Mouse (Mus musculus) erythroblast, adult 5-6 weeks (primary cell): ENCODE data around the gene Sh3gl1. TPM values are rescaled to one million over a fixed set of nuclear protein-coding genes. Genes with fewer than 3 reads are reported as not detected.

Experiments used
- ATAC-seq: replicated peaks from 2 replicates; pipeline ENCODE4 v1.8.0; 2016; ENCODE audit warnings: moderate number of reproducible peaks, mild to moderate bottlenecking, moderate TSS enrichment, inconsistent platforms; ENCODE audit not compliant: poor library complexity, low FRiP score, severe bottlenecking
- total RNA-seq, 2 experiments: library from RNA; stranded (forward) in 1 of 2; stranded (reverse) in 1 of 2; fragments of 150-400 nt in 1 of 2; fragments of 200-764, 138-1000 nt in 1 of 2; gene quantifications; 2 replicates each; pipeline versions ENCODE4 v1.2.3 to v1.2.4; 2015 to 2017; ENCODE audit warnings: low replicate concordance in 2 of 2

The Sh3gl1 gene
- total RNA-seq, 2 experiments from 2014 or later = 7.5 to 11.4 TPM

DNA sequence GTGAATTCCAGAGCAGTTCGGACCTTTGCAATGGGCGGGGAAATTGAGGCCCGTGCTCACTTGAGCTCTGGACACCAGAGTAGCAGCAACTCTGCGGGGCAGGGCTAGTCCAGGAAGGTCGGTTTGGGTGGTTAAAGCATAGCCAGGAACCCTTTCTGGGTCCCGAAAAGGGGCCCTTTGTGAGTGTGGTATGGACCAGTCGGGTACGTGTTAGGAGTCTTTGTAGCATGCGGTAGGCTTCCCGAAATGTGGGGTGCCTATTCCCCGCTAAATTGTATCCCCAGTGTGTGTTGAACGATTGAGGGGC, 4.4 kb upstream of the Sh3gl1 start:
- 0 out of 2 replicates have a peak, but pooled peaks have one; percentile 22 for ATAC-seq

DNA sequence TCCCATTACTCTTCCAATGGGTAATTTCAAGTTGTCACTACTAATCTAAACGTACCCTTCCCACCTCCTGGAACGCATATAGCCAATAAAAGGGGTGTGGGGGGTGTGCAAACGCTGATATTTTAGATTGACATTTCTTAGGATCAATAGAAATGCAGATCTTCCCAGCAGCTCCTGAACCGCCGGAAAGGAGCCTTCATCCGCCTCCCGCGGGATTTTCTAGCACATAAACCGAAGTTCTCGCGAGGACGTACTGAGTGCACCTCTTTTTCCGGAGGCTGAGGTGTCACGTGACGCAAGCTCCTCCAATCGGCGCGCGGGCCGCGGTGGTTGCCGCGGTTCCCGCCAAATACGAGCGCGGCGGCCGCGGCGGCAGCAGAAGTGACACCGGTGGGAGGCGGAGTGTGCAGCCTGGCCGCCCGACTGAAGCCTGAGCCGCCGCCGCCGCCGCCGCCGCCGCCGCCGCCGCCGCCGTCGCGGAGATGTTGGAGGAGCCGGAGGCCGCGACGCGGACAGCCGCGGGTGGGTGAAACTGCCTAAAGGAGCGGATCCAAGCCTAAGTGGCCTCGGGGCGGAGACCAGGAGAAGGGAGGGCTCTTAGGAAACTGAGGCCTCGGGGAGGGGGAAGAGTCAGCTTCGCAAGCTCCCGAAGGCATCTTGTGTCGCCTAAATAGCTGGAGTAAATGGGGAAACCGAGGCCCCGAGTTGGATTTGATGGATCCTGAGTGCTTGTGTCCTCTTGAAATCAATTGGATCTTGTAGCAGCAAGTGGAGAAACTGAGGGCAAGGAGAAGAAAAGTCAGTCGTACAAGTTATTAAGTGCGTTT, 3.8 kb upstream of the Sh3gl1 start, which contains the start of gene Chaf1a:
Gene Chaf1a, plus strand, starts transcription at position 410 of the 827 bp plus-strand sequence.
- peak; percentile 77 for ATAC-seq

DNA sequence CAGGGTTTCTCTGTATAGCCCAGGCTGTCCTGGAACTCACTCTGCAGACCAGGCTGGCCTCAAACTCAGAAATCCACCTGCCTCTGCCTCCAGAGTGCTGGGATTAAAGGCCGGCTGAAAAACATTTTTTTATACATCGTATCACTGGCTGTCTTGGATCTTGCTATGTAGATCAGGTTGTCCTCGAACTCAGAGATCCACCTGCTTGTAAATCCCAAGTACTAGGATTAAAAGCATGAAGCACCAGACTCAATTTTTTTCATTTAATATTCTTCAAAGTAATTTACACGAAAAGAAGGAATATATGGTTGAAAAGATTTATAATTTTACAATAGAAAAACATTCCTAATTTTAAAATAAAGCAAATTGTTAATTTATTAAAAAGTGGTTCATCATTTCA, 2.9 kb upstream of the Sh3gl1 start:
- no peak for ATAC-seq

DNA sequence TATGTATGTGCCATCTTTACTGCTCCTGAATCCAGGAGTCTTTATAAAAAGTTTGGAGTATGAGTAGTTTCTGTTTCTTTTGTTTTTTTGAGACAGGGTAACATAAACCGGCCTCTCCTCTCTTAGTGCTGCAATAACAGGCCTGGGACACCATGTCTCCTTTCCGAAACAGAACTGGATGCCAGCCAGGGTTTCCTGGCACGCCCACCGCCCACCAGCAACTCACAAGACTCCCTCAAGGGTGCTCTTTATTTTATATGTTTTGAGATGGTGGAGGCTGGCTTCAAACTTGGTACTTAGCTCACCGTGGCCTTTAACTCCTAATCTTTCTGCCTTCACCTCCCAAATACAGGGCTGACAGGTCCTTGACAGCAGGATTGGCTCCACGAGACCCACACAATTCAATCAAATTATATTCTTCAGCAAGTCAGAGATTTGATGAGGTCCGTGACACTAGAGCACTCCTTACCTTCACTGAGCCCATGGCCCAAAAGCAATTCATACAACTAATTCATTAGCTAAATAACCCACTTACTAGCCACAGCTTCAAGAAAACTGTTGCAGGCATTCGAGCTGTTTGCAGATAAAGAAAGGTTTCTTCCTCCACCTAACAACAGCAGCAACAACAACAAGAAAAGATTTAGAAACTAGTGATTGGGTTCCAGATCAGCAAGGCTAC, 2.3 kb upstream of the Sh3gl1 start:
- ATAC-seq = no peak

DNA sequence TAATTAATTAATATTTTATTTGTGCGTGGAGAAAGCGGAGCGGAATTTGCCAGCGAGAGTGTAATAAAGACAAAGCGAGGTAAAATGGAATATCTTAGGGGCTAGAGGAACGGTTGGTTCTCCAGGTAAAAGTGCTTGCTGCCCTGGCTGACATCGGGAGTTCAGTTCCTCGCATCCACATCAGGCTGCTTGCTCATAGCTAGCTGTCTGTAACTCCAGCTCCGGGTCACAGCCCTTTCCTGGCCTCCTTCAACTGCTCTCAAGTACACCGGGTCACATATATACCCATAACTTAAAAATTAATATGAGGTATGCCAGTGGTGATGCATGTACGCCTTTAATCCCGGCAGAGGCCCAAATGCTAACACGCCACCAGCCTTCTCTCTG, 459 bp upstream of the Sh3gl1 start:
- ATAC-seq = peak; percentile 3; the same call in 1 of the 2 replicates

DNA sequence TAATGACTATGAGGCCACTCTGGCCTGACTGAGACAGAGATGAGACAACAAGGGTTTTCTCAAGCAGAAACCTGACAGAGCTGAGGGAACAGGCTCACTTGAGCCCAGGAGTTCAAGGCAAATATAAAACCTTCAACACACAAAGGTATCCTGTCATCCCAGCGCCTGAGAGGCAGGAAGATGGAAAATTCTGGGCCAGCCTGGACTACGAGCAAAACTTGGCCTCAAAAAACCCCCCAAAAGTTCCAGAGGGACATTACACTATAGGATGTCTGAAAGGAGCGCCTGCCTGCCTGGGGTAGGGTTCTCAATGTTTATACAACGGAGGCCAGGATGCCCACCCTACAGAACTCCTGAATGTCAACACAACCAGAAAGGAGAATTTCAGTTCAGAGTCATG, 1.2 kb downstream of the Sh3gl1 start:
- ATAC-seq = no peak

DNA sequence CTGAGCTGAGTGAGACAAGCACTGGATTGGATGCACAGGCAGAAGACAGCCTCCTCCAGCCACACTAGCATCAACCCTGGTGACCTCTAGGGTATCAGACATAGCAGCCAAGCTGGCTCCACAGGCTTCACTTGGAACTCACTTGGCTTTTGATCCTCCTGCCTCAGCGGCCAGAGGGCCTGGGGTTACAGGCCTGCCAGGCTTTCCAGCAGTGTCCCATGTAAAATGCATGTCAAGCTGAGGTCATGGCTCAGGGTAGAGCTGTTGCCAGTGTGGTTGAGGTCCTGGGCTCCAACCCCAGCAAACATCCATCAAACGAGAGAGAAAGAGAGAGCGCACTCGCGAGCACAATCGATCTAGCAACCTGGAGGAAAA, 1.7 kb downstream of the Sh3gl1 start:
- ATAC-seq = no peak

DNA sequence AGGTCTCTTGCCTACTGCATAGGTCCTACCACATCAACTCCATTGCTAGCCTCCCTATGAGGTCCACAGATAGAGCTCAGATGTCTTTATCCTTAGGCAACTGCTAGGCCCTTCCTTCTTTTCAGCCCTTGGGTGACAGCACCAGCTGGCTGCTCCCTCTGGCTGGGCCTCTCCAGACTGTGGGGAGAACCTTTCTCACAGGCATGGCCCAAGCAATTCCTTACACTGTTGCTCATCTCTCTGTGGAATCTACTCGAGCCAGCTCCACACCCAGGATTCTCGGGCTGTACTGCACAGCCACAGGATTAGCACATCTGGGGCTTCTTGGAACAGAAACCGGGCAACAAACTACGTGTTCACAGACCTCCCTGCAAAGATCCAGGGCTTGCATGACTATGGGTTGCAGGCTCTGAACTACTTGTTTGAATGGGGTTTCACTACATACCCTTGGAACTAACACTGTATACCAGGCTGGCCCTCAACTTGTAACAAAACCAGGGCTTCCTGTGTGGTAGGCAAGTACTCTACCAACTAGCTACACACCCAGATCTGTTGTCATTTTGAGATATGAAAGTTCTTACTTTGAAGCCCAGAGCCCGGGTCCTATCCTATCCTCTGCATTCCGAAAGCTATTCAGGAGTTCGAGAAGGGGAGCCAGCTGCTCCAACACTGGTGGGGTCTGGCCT, 2.3 kb downstream of the Sh3gl1 start:
- ATAC-seq = no peak

DNA sequence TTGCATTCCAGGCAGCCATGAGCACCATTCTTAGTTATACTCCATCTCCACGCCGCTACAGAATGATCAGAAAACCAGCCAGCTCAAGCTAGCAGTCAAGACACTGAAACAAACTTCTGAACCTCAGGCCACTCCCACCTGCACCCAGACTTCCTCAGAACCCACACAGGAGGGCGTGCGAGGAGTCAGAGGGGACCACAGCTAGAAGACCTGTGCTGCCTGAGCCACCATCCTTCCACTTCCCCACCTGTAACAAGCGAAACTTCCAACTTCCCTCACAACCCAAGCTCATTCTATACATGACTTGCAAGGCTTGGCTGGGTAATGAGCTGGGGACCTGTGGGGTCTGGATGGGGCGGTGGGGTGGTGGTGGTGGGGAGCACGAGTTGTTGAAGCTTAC, 3.6 kb downstream of the Sh3gl1 start:
- no peak for ATAC-seq

DNA sequence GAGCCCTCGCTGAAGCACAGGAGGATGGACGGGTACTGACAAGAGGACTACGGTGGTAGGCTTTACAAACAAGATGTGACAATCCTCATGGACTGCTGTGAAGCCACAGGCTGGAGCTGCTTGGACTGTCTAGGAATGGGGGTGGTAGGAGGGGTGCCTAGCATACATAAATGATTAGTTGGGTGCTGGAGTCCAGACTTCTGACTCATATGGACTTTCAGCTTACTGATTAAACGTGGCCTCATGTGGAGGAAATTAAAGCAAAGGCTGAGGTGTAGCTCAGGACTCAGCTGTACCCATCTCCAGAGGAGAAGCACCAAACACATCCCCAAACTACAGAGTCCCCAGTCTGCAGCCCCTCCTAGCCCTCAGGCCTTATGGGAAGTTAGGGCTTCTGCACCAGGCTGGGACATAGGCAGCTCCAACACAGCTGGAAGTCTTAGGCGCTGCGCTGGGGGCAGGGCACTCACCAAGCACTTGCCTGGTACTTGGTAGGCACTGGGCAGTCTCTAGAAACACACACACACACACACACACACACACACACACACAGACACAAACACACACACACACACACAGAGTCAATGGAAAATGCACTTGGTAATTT, 4.2 kb downstream of the Sh3gl1 start:
- no peak for ATAC-seq

DNA sequence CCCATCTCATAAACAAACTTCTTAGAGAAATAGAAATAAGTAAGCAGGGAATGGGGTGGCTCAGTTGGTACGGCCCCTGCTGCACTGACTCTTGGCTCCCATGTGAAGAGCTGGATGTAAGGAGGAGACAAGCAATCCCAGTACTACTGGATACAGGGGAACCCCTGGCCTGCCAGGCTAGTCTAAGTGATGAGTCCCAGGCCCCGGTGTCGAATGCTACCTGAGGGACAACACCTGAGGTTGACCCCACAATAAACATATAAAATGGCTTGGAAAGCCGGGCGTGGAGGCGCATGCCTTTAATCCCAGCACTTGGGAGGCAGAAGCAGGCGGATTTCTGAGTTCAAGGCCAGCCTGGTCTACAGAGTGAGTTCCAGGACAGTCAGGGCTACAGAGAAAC, 5.0 kb downstream of the Sh3gl1 start:
- no peak for ATAC-seq

DNA sequence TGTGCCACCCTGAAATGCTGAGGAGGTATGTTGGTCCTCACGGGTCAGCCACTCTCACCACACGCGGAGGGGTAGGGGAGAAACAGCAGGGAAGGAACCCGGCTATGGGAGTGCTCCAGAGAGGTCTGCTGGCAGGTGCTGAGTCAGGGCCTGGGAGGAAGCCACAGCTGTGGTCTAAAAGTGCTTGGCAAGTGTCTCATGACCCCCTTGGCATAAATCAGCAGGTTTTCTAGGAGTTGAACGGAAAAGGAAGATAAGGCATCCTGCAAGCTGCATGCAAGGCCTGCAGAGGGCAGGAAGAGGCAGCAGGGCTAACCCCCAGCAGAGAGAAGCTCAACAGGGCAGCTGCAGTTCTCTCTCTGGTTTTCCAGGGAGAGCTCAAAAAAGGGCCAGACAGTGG, 5.5 kb downstream of the Sh3gl1 start:
- ATAC-seq = no peak

DNA sequence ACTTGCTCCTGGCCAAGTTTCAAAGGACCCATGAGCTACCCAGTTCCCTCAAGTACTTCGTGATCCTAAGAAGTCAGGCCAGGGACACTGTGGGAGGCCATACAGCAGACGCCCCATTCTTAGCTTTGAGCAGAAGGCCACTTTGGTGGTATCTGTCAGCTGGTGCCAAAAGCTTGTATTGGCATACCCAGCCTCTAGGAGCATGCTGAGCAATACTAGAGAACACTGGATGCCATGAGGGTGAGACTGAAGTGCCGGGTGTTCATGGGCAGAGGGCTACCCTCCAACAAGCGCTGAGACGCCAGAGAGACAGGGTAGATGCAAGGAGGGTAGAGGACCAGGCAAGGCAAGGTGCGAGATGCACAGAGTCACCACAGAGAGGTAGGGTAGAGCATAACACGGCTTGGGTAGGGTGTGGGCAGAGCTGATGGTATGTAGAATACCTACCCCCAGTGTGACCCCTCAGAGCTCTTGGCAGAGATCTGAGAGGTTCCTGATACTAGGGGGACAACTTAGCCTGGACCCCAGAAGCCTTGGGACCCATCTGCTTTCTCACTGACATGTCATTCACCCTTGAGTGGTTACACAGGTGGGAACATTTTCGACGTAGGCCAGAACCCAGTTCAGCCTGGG, 6.1 kb downstream of the Sh3gl1 start:
- ATAC-seq = no peak

DNA sequence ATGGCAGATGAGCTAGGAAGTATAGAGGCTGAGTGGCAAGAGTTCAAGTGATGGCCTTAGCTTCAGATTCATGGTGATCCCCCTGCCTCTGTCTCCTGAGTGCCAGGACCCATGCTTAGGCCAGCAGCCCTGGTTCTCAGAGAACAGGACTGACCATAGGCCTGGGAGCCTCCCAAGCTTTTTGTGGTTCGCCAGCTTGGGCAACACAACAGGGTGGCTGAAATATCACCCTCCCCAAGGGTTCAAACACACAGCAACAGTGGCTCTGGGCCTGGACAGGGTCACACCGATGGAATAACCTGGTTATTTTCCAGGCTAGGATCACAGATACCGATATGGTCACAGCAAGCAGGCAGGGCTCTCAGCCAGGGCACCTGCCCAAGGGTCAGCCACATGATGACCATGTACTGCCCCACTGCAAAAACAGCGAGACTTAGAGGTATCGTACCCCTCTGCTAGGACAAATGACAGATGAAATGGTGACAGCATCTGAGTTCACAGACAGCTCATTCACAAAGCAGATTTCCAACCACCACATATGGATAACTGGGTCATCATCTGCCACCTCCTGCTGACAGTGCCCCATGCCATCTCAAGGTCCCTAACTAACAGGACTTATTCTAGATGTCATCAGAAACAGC, 8.5 kb downstream of the Sh3gl1 start:
- ATAC-seq = no peak

DNA sequence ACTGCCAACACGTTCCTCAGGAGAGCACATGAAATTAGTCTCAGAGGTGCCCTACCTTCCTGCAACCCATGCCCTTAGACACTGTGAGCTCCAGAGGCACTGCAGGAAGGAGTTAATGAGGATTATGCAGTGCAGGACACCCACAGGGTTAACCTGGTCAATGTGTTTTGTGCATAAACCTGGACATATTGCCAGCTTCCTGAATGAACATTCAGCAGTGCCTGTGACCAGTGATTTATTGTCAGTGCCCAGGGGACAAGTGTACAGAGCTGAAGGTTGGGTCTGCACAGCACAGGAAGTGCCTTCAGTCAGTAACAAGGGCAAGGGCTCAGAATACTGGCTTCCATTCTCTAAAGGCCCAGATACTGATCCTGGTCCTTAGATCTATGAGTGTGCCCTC, 9.6 kb downstream of the Sh3gl1 start:
- no peak for ATAC-seq

DNA sequence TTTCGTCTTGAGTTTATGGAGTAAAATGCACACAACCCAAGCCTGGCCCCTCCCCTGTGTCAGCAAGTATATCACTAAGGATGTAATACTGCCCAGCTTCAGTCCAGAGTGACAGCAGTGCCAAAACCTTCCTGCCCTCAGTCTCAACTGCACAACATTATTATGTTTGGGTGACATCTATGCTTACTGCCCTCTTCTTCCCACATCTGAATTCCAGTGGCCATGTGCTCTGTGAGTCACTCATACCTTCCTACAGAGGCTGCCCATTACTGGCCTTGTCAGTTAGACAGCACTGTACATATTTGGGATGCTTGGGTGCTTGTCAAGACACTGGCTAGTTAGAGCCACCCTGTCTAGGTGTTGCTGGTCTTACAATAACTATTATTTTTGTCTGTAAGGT, 10.1 kb downstream of the Sh3gl1 start:
- no peak for ATAC-seq

DNA sequence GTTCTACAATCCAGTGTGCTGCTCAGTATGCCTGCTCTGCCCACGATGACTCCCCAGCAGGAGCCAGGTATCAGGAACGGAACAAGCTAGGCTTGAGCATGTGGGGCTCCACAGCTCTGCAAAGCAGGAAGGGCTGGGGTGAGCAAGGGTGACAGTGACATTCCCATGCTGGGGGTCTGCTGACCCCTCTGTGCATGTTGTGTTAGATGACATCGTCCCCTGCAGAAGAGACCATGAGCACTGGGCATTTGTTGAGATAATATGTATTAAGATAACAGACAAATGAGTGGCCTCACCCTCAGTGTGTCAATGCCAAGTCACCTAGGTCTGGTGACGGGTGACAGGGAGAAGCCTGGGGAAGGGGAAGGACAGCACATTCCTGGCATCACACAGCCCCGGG, 11.5 kb downstream of the Sh3gl1 start:
- no peak for ATAC-seq

DNA sequence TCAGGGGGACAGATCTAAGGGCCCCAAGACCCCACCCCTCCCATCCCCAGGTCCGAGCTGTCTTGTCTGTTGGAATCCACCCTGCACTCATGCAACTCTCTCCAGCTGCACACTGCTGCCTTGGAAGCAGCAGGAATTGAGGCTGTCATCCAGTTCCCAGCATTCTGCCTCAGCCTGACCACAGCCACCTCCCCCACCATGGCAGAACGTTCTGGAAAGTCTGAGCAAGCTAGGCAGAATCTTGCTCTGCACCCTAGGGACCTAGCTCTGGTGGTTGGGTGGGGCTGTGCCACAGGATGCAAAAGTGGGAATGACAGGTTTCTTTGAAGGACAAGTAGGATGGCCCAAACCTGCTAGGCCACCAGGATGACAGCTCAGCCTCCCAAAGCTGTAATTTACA, 12.0 kb downstream of the Sh3gl1 start:
- ATAC-seq = no peak

DNA sequence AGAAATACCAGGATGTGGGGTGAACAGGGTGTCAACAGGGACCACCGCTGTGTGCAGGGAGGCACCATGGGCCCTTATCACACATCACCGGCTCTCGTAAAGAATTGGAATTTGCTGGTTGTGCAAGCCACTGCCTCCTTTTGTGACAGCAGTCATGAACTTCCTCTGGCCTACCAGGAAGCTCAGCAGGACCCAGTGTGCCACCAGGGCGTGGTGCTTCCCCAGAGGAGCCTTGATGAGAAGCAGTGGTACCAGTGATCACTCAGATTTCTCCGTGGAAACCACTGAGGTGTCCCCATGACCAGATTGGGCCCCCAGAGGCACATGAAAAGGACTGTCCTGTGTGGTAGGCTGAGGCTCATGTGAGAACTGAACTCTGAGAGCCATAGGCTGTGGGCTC, 13.0 kb downstream of the Sh3gl1 start:
- no peak for ATAC-seq

DNA sequence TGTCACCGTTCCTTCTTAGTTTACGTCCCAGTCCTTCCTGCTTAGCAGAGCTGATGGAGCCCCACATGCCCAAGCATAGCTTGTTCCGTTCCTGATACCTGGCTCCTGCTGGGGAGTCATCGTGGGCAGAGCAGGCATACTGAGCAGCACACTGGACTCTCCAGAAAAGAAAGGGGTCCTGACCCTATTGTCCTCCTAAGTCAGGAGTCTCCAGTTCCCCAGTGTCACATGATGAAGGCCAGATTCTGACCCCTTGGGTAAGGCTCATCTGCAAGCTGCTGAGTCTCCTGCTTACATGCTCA, 13.5 kb downstream of the Sh3gl1 start:
- no peak for ATAC-seq
